Mouse (Mus musculus) neural tube, embryonic 15.5 days (tissue): Measurements from ENCODE around the gene Smyd3. TPM values are rescaled to one million over a fixed set of nuclear protein-coding genes. Genes with fewer than 3 reads are reported as not detected.

ENCODE experiments used
- ATAC-seq: fragments of 200-750 bp; cut with Nextera tagmentation; 2 replicates; pipeline ENCODE4 v1.8.0; 2017; ENCODE audit warnings: mild to moderate bottlenecking, moderate TSS enrichment, moderate library complexity; ENCODE audit not compliant: low FRiP score
- H3K27ac ChIP-seq: fragments of 300-500 bp; sonication (generic); replicated peaks from 2 replicates; pipeline ENCODE4 v1.5.1; 2015; ENCODE audit warnings: mild to moderate bottlenecking, inconsistent platforms
- H3K27me3 ChIP-seq: fragments of 300-500 bp; sonication (generic); replicated peaks from 2 replicates; pipeline ENCODE4 v1.6.1; 2015; ENCODE audit warnings: inconsistent platforms
- H3K36me3 ChIP-seq: fragments of 300-500 bp; sonication (generic); 2 replicates; pipeline ENCODE4 v1.6.1; 2015; ENCODE audit warnings: inconsistent platforms
- H3K4me1 ChIP-seq: fragments of 300-500 bp; sonication (generic); 2 replicates; pipeline ENCODE4 v1.6.1; 2015; ENCODE audit warnings: inconsistent platforms
- H3K4me2 ChIP-seq: fragments of 300-500 bp; sonication (generic); 2 replicates; pipeline ENCODE4 v1.6.1; 2015; ENCODE audit warnings: inconsistent platforms, mild to moderate bottlenecking, moderate library complexity
- H3K4me3 ChIP-seq: fragments of 300-500 bp; sonication (generic); replicated peaks from 2 replicates; pipeline ENCODE4 v1.5.1; 2015; ENCODE audit warnings: mild to moderate bottlenecking, inconsistent platforms
- H3K9ac ChIP-seq: fragments of 300-500 bp; sonication (generic); replicated peaks from 2 replicates; pipeline ENCODE4 v1.6.1; 2015; ENCODE audit warnings: mild to moderate bottlenecking, inconsistent platforms
- H3K9me3 ChIP-seq: fragments of 300-500 bp; sonication (generic); replicated peaks from 2 replicates; pipeline ENCODE4 v1.6.1; 2016; ENCODE audit warnings: inconsistent platforms
- WGBS: fragments of 180-500 bp; shearing (Covaris S2); methylation state at CpG from one replicate; pipeline ENCODE4 v1.1.7; 2015; ENCODE audit warnings: mixed read lengths; 5-methylcytosine and 5-hydroxymethylcytosine counted together
- polyA plus RNA-seq: library from polyadenylated mRNA; unstranded; fragments of >200 nt; fragmentation: Nextera tagmentation; extraction: Ambion mirVana; gene quantifications from 2 replicates; pipeline ENCODE4 v1.2.1, GENCODE M21; 2015

Gene Smyd3
- polyA plus RNA-seq, 1 experiment from 2014 or later = 26.0 TPM

DNA sequence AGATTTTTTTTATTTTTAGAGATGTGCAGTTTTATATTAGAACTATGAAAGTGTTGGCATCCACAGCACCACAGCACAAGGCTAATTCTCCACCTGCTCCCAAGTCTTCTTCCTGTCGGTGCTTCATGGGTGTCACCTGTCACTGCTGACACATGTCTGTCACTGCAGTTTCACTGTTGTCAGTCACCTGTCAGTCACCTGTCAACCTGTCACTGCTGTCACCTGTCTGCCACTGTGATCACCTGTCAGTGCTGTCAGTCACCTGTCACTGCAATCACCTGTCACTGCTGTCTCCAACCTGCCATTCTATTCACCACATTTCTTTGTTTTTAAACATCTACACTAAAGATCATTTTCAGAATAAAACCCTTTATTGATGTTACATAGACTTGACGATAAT is 279.2 kb downstream of the Smyd3 start:
- Histone ChIP-seq H3K9ac (no peak overlapping the region), H3K4me1 (no peaks in the 10 kb centered on the region), H3K27ac (no peak overlapping the region), H3K4me3 (no peak overlapping the region), H3K27me3 (no peaks in the 10 kb centered on the region), H3K4me2 (no peak overlapping the region), H3K9me3 (no peaks in the 10 kb centered on the region), H3K36me3 (no peaks in the 10 kb centered on the region)
- ATAC-seq = no peak
- WGBS = 84% methylated on average over 2 of the region's 2 CpGs

DNA sequence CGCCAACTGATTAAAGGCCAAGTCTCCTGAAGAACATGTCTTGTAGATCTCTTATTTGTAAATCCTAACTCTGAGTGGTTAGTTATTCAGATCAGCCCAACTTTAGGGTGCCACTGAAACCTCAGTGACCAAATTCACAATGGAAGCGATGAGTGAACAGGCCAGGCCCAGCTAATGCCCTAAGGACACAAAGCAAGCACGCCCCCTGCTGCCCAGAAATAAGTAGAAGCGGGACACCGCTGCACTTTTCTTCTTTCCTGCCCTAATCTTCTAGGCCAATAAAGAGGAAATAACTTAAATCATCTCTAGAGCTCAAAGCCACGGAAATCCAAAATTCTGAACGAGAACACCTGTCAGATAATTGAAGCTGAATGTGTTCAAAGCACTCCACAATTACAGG is 279.9 kb downstream of the Smyd3 start:
- WGBS = 32% methylated on average over 7 of the region's 7 CpGs
- no peak for ATAC-seq
- H3K4me3 ChIP-seq = no peak overlapping the region

DNA sequence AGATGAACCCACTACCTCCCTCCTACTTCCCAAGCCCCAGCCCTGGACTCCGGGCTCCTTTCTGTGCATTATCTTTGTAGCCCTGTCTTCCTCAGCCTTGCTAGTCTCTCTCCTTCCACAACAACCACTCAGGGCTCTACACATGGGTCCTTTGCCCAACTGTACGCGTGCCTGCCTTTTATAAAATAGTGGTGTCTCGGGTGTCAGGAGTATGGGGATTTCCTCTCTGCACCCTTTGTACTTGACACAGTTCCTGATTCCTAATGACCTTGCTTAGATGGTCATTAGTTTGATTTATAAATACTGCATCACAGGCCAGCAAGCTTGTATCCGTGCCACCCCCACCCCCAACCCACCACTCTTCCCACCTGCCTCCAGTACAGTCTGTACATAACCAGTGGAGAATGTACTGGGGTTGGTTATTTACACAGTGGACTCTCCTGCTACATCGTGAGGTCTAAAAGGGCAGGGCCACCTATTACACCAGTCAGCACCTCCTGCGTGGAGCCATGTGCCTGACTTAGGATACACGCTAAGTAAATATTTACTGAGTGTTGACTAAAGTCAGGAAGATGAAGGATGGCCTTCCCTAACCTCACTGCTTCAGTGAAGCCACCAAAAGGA is 281.5 kb downstream of the Smyd3 start:
- Histone ChIP-seq H3K9me3 (no peaks in the 10 kb centered on the region), H3K4me2 (no peak overlapping the region), H3K27ac (no peak overlapping the region), H3K4me3 (no peak overlapping the region), H3K27me3 (no peaks in the 10 kb centered on the region), H3K9ac (no peak overlapping the region), H3K36me3 (no peaks in the 10 kb centered on the region), H3K4me1 (peaks cover 10% of the 10 kb centered on the region)
- no peak for ATAC-seq
- 76% methylated on average over 8 of the region's 8 CpGs for WGBS

More for the DNA sequence above, 279.9 kb downstream of the Smyd3 start:
- no peaks in the 10 kb centered on the region for H3K36me3 ChIP-seq
- H3K9me3 ChIP-seq = no peaks in the 10 kb centered on the region
- no peaks in the 10 kb centered on the region for H3K4me1 ChIP-seq
- no peak overlapping the region for H3K27ac ChIP-seq
- H3K4me2 ChIP-seq = no peak overlapping the region
- H3K27me3 ChIP-seq = no peaks in the 10 kb centered on the region
- H3K9ac ChIP-seq = no peak overlapping the region

DNA sequence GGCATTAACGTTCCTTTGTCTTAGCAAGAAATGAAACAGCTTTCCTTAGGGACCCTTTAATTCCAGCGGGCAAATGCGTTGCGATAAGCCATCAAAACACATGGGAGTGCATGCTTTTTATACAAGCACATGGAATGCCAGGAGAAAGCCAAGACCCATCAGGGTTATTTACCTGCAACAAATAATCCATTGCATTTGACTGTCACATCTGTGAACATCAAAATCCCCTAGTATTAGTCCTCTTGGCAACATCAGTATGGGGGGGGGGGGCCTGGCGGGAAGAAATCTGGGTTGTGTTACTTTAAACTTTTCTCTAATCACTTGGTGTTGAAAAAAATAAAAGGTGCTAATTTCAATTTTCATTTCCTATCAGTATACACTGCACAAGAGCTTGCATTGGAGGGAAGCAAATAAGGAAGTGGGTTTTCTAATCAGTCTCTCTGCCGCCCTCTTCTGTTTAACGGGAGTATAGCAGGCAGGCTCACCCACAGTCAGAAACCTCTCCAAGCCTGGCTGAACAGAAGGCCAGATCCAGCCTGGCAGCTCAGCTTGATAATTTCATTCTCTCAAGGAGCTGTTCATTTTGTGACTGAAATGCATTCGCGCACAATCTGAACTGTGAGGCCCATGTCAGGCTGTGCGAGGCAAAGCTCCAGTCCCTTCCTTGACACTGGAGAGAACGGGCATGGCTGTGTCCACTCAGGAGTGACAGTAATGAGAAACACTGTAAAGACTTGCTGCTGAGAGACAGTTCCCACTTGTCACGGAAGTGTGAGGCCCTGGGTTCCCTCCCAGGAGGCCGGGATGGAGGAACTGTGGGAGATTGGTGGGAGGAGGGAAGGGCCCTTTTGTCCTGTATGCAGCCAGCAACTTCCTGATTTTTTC is 285.8 kb downstream of the Smyd3 start:
- Histone ChIP-seq H3K9me3 (no peaks in the 10 kb centered on the region), H3K36me3 (no peaks in the 10 kb centered on the region), H3K4me3 (no peak overlapping the region), H3K9ac (no peak overlapping the region), H3K27me3 (no peaks in the 10 kb centered on the region), H3K4me2 (no peak overlapping the region), H3K4me1 (peaks cover 12% of the 10 kb centered on the region), H3K27ac (peak overlapping the region; percentile 65)
- peak; percentile 68; the same call in 1 of the 2 replicates for ATAC-seq
- 22% methylated on average over 13 of the region's 13 CpGs for WGBS

DNA sequence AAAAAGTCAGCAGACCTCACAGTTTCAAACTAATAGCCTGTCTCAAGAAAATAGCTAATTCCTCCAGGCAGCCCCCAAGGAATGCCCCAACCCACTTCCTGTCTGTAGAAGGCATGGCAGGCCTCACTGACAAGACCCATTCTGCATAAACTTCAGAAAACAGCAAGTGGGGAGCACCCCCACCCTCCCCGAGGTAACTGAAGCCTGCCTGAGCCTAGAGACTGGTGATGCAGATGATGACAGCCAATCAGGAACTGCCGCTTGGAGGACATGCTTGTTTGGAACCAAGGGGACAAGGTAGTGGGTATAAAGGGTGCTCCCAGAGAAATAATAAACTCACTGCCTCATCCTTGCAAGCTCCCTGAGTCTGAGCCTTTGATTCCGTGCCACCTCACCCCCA is 288.3 kb downstream of the Smyd3 start:
- no peak overlapping the region for H3K4me3 ChIP-seq
- H3K4me2 ChIP-seq = no peak overlapping the region
- no peaks in the 10 kb centered on the region for H3K27me3 ChIP-seq
- H3K36me3 ChIP-seq = no peaks in the 10 kb centered on the region
- H3K27ac ChIP-seq = no peak overlapping the region
- H3K9ac ChIP-seq = no peak overlapping the region
- H3K4me1 ChIP-seq = peaks cover 12% of the 10 kb centered on the region
- 77% methylated on average over 3 of the region's 3 CpGs for WGBS
- no peaks in the 10 kb centered on the region for H3K9me3 ChIP-seq
- ATAC-seq = no peak

DNA sequence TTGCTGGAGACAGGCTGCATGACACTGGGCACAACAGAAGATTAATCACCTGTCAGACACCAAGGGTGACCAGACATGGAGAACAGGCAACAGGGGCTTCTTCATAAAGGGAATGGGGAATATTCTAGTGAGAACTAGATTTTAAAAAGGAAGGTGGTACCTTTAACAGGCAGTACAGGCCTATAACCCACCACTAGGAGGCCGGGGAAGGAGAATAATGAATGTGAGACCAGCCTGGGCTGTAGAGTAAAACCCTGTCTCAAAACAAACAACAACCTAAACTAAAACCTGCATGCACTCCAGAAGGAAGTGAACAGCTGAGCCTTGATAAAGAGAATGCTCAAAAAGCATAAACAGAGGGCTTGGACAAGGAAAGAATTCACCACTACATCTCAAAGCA is 297.6 kb downstream of the Smyd3 start:
- Histone ChIP-seq H3K4me3 (no peak overlapping the region), H3K27me3 (no peaks in the 10 kb centered on the region), H3K27ac (no peak overlapping the region), H3K36me3 (no peaks in the 10 kb centered on the region), H3K9ac (no peak overlapping the region), H3K4me1 (no peaks in the 10 kb centered on the region), H3K4me2 (no peak overlapping the region), H3K9me3 (no peaks in the 10 kb centered on the region)
- WGBS = 62% methylated on average over 1 of the region's 1 CpGs
- no peak for ATAC-seq

DNA sequence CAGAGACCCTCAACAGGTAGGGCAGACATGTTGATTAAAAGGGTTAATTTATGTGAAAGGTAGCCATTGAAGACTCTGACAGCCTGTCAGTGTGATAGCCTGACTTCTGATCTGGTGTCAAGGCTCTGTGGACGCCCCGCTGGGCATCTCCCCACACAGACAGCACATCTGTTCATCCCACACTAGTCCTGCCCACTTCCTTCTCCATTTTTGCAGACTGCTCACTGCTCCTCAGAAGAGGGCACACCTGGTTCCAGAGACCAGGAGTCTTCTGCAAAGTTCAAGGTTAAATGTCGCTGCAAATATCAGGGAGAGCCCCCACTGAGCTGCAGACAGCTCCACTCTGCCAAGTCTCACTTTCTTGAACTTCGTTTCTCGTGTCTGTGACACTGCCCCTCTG is 299.8 kb downstream of the Smyd3 start:
- Histone ChIP-seq H3K4me1 (no peaks in the 10 kb centered on the region), H3K9ac (no peak overlapping the region), H3K4me3 (no peak overlapping the region), H3K36me3 (no peaks in the 10 kb centered on the region), H3K27ac (no peak overlapping the region), H3K4me2 (no peak overlapping the region), H3K27me3 (no peaks in the 10 kb centered on the region), H3K9me3 (no peaks in the 10 kb centered on the region)
- no peak for ATAC-seq
- 73% methylated on average over 5 of the region's 5 CpGs for WGBS

DNA sequence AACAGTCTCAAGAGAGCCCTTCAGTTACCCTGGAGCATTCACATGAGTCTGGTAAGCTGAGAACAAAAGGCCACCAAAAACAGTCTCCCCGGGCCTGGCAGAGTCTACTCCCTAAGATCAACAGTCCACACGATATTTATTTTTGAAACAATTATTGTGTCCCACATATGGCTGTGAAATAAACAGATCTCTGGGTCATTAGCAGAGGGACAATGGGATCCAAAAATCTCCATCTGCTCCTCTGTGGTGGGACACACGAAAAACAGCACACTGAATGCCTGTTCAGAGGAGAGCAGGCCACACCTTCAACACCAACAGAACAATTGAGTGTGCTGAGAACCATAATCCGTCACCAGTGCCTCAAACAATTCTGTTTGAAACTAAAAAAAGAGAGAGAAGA is 300.8 kb downstream of the Smyd3 start:
- Histone ChIP-seq H3K4me2 (no peak overlapping the region), H3K27me3 (no peaks in the 10 kb centered on the region), H3K9ac (no peak overlapping the region), H3K4me3 (no peak overlapping the region), H3K9me3 (no peaks in the 10 kb centered on the region), H3K27ac (no peak overlapping the region), H3K4me1 (no peaks in the 10 kb centered on the region), H3K36me3 (no peaks in the 10 kb centered on the region)
- ATAC-seq = no peak
- WGBS = 31% methylated on average over 4 of the region's 4 CpGs

DNA sequence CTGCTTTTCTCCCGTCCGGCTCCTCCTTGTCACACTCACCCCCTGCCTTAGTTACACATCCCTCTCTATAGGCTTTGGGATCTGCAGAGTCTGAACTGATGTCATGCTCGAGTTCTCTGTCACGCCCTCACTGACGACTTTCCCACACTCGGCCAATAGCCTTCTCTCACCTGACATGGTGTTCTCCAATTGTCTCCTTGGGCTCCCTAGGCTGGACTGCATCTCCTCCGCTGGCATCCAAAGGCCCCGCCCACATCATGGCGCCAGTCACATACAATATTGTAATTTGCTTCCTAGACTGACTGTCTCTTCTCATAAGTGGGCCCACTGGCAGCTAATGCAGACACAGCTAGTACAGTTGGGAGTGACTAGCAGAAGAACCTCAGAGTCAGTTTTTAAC is 304.5 kb downstream of the Smyd3 start:
- no peak for ATAC-seq
- no peaks in the 10 kb centered on the region for H3K27me3 ChIP-seq
- no peak overlapping the region for H3K27ac ChIP-seq
- no peaks in the 10 kb centered on the region for H3K36me3 ChIP-seq
- H3K4me3 ChIP-seq = no peak overlapping the region
- H3K4me1 ChIP-seq = peaks cover 4% of the 10 kb centered on the region; the same call in 1 of the 2 replicates
- 91% methylated on average over 9 of the region's 9 CpGs for WGBS
- H3K9me3 ChIP-seq = no peaks in the 10 kb centered on the region
- H3K4me2 ChIP-seq = no peak overlapping the region
- no peak overlapping the region for H3K9ac ChIP-seq

DNA sequence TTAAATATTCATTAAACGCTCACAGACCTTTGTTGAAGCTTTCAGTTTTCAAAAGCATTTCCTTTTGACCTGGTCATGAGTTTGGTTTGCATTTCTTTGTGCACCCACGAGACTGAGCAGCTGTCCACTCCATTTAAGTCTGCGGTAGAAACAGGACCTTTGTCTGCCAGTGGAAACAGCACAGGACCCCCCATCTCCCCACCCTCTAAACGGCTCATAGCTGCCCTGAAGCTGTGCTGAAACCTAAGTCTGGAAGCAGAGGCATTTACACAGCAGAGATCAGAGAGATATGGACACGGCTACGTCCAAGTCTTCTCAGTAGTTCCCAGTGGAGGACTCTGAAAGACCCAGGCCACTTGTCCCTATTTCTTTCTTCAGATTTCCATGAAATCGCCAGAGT is 305.5 kb downstream of the Smyd3 start:
- Histone ChIP-seq H3K36me3 (no peaks in the 10 kb centered on the region), H3K4me2 (no peak overlapping the region), H3K9ac (no peak overlapping the region), H3K4me3 (no peak overlapping the region), H3K27me3 (no peaks in the 10 kb centered on the region), H3K9me3 (no peaks in the 10 kb centered on the region), H3K4me1 (peaks cover 12% of the 10 kb centered on the region), H3K27ac (no peak overlapping the region)
- ATAC-seq = no peak
- 45% methylated on average over 7 of the region's 7 CpGs for WGBS

DNA sequence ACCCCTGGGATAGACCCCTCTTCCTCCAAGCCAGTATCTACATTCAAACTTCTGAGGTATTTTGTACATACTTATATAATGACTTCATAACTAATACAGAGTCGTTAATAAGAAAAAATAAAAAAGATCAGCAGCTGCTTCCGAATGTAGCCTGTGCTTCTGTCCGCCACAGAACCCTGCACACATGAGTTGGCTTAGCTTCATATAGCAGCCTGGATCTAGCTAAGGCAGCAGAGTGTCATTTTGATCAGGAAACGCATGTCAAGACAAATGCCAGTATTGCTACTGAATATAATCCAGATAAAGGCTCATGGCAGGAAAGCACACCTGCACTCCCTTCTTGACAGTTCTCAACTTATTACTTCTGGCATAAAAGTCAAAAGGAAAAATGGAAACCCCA is 306.5 kb downstream of the Smyd3 start:
- Histone ChIP-seq H3K4me3 (no peak overlapping the region), H3K9me3 (no peaks in the 10 kb centered on the region), H3K4me2 (no peak overlapping the region), H3K36me3 (no peaks in the 10 kb centered on the region), H3K27me3 (no peaks in the 10 kb centered on the region), H3K9ac (no peak overlapping the region), H3K27ac (no peak overlapping the region), H3K4me1 (peaks cover 17% of the 10 kb centered on the region)
- ATAC-seq = no peak
- 92% methylated on average over 4 of the region's 4 CpGs for WGBS
